Mouse (Mus musculus): ENCODE results near the gene Fxyd3.

DNA sequence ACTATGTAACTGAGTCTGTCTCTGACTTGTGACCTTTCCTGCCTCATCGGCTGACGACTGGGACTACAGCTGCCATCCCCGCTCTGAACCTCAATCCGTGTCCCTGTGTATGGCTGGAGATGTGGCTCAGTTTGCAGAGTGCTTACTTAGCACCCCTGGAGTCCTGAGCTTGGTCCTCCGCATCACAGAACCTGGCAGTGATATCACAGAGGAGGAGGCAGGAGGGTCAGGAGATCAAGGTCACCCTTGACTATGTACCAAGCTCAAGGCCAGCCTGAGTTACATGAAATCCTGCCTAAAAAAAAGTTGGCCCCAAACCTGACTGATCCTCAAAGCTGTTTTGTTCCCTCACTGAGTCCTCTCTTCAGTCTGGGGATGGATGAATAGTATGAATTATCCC, 18.8 kb downstream of the Fxyd3 start:
- no peak for TF ChIP-seq MYOD1 (IDR thresholded peaks at IDR 0.05; ENCODE audit: control insufficient read depth in 1 of 3, insufficient read length in 2 of 3, low read depth in 2 of 3)
- no peak for TF ChIP-seq POLR2A (IDR thresholded peaks at IDR 0.05; ENCODE audit: insufficient read length, low read depth)
- no peak for TF ChIP-seq MAX (IDR thresholded peaks at IDR 0.05; ENCODE audit: low read depth)
- TF ChIP-seq TCF12 (IDR thresholded peaks at IDR 0.05; ENCODE audit: insufficient read depth, poor library complexity, severe bottlenecking) = no peak
- TF ChIP-seq USF1 (IDR thresholded peaks at IDR 0.05; ENCODE audit: low read depth) = no peak
- TF ChIP-seq POLR2AphosphoS2 (IDR thresholded peaks at IDR 0.05; ENCODE audit: insufficient read length, low read depth) = no peak
- TF ChIP-seq MYOG (IDR thresholded peaks at IDR 0.05; ENCODE audit: control insufficient read depth in 1 of 3, insufficient read depth in 1 of 3, insufficient read length in 2 of 3, low read depth in 2 of 3) = no peak
- TF ChIP-seq E2F4 (IDR thresholded peaks at IDR 0.05; ENCODE audit: insufficient read depth) = no peak
- no peak for TF ChIP-seq REST (IDR thresholded peaks at IDR 0.05; ENCODE audit: insufficient read depth, insufficient read length)
- no peak for TF ChIP-seq CEBPB (IDR thresholded peaks at IDR 0.05; ENCODE audit: insufficient read depth, poor library complexity, severe bottlenecking)
